Mouse (Mus musculus) fat pad, adult 2 months (tissue): ENCODE data around the gene Ror2.

Experiments used
- DNase-seq: peaks from one replicate; pipeline ENCODE4 v3.0.0-alpha.2; 2011; ENCODE audit warnings: low read depth, low spot score; ENCODE audit errors: extremely low read depth

The Ror2 gene

DNA sequence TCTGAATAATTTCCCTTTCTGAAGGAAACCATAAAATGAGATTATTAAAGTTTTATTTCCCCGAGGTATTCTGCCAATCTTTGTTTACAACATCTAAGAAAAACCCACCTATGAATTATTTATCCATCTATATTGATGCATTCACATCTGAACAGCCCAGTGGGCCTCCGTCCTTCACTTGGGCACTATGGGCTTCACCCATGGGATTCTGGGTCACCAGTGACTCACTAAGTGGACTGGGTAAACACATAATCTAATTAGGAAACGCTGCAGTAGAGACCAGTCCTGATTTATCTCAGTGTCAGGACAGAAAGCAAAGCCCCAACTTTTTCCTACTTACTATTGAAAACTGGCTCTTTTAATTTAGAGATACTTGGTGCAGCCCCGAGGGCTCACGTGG lies 210.9 kb downstream of the Ror2 start:
- DNase-seq: no peak

DNA sequence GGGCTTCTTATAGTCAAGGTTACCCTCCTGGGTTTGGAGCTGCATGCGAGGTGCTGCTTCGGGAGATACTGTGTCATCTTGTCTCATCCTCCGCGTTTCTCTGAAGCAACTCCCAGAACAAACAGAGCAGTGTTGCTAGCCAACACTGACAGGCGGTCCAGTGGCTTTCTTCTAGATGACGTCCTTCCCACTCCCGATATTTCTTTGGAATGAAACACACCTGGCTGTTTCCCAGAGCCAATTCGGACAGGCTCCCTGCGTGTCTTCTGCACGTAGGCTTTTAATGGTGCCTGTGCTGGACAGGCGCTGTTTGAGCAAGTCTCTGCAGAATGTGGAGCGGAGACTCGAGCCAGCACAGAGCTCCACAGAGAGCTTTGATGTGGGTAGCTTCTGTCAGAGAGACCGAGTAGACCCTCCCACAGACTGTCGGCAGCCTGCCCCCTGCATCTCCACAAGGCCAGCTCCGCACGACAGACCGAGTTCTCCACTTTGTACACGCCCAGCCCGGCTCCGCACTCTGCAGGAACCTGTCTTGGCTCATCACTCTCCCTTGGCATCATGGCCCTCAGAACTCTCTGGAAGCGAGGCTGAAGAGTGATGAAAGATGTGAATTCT lies 216.7 kb downstream of the Ror2 start:
- peak; percentile 65 for DNase-seq

DNA sequence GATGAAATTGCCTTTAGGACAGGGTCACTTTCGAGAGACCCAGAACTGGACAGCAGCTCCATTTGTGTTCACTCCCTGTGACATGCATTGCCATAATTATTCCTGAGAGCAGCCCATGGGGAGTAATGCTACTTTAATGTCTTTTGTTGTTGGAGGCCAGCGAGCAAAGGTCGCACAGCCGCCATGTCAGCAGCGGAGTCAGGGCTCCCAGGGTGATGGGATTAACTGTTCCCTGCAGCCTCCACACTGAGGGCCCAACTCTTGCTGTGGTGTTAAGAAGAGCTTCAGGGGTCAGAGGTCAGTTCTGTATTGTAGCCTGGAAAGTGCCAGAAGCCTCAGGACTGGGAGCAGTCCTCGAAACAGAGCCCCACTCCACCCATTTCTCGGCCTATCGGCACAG lies 217.5 kb downstream of the Ror2 start:
- DNase-seq: peak; percentile 50

DNA sequence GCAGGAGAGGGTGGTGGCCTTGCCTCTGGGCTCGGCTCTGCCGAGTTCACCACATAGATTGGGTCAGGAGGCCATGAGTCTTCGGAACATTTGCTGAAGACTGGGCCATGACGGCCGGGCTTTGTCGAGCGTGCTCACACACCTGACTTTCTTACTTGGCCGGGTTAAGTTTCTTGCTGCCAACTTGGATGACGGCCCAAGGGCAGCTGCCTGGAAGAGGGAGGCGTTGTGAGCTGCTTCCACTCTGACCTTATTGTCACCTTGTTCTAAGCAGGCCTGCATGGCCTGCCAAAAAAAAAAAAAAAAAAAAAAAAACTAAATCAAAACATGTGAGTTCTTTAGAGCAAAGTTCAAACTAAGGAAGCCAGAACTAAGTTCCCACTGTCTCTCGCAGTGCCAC lies 218.0 kb downstream of the Ror2 start:
- DNase-seq: peak; percentile 87

DNA sequence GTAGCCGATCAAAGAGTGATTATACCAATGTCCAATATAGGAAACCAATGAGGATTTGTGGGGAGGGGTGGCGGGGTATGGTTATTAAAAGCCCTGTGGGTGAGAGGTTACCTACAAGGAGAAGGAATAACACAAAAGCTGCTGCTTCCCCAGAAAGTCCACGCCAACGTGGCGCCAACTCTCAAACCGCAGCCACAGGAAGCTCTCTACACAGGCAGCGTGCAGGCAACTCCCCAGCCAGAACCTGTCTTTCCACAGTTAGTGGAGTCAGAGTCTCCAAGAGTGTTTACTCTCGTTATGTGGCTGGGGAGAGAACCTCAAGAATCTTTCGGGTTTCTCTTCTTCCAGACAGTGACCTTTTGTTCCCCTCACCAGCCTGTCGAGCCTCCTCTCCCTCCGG lies 220.8 kb downstream of the Ror2 start:
- DNase-seq: no peak

DNA sequence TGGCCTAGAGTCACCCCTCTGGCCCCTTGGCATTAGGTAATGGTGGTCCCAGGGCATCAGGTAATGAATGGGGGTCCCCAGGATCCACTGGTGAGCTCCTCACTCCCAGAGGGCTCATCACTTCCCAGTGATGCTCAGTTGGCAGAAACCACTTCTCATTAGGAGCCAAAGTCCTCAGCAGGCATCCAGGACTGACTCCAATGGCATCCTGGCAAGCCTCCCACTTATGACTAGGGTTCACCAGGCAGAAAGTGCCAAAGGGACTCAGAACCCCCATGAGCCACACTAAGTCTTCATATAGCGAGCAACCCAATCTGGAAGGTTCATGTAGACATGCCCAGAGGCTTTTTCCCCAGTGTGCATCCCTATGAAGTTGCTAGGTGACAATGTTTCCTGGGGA lies 221.2 kb downstream of the Ror2 start:
- DNase-seq: no peak
